Mouse (Mus musculus): ENCODE data around the gene Pgbd5. TPM values are rescaled to one million over a fixed set of nuclear protein-coding genes. Genes with fewer than 3 reads are reported as not detected.

The Pgbd5 gene
- 7.8 TPM for polyA plus RNA-seq (2014; fragmentation: Illumina TruSeq; extraction: RNeasy Lipid Tissue Mini Kit (QIAGEN cat#74804))

GRCm38 (mm10) chr8:124439558-124439957 is at the start of gene Pgbd5:
TSS of gene Pgbd5 (minus strand) at chr8:124439658.

Other genes with a start within 250 kb of the Pgbd5 start
- gene Galnt2, start 208.3 kb downstream of the Pgbd5 start, polyA plus RNA-seq (2014; fragmentation: Illumina TruSeq; extraction: RNeasy Lipid Tissue Mini Kit (QIAGEN cat#74804)) = 13.6 TPM
- gene Cog2, start 81.1 kb upstream of the Pgbd5 start, polyA plus RNA-seq (2014; fragmentation: Illumina TruSeq; extraction: RNeasy Lipid Tissue Mini Kit (QIAGEN cat#74804)) = 18.6 TPM
- gene Agt, start 130.0 kb upstream of the Pgbd5 start, polyA plus RNA-seq (2014; fragmentation: Illumina TruSeq; extraction: RNeasy Lipid Tissue Mini Kit (QIAGEN cat#74804)) = 9.4 TPM
- not detected for gene Capn9, start 136.5 kb upstream of the Pgbd5 start, polyA plus RNA-seq (2014; fragmentation: Illumina TruSeq; extraction: RNeasy Lipid Tissue Mini Kit (QIAGEN cat#74804))
- 21.7 TPM for gene 2310022B05Rik, start 223.7 kb upstream of the Pgbd5 start, polyA plus RNA-seq (2014; fragmentation: Illumina TruSeq; extraction: RNeasy Lipid Tissue Mini Kit (QIAGEN cat#74804))